Mouse (Mus musculus): ENCODE data around the gene Zc3h14. TPM values are rescaled to one million over a fixed set of nuclear protein-coding genes. Genes with fewer than 3 reads are reported as not detected.

Gene Zc3h14
- polyA plus RNA-seq, 1 experiment from 2014 or later: 128 TPM

DNA sequence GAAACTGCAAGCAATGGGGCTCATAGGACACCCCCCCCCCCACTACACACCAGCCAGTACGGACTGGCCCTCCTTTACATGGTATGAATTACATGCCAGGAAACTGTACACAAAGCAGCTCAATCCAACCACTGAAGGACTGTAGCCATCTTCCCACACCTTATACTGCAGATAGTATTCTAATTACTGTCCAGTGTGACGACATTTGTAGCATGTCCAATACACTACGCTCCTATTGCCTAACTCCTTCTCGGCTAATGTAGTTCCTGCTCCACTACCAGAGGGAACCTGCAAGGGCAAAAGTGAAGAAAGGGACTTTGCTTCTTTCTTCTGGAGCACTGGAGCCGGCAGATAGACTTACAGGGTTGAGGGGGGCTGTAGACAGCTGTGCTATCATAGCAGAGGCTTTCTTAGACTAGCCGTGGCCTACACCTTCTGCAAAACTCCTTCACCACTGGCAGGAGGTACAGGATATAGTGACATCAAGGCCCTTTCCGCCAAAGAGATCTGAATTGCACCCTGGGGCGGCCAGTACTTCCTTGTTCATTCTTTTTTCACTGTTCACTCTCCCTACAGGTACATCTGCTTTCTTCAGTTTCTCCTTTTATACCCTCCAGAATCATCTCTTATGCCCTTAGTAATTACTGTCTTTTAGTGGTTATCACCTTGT lies 86.3 kb downstream of the Zc3h14 start:
- no peaks in the 10 kb centered on the region for H3K9me3 ChIP-seq
- 0 out of 2 replicates have a peak, but pooled peaks cover 2% of the 10 kb centered on the region for H3K36me3 ChIP-seq
- H3K4me3 ChIP-seq: no peak overlapping the region
- no peaks in the 10 kb centered on the region for H3K27me3 ChIP-seq (ENCODE audit: insufficient read depth, poor library complexity, severe bottlenecking)
- 87% methylated on average over 8 of the region's 8 CpGs for whole genome bisulfite sequencing
- no peak overlapping the region for H3K27ac ChIP-seq
- no peak for DNase-seq (ENCODE audit: low spot score)
- H3K4me1 ChIP-seq: peaks cover 11% of the 10 kb centered on the region; the same call in 1 of the 2 replicates

DNA sequence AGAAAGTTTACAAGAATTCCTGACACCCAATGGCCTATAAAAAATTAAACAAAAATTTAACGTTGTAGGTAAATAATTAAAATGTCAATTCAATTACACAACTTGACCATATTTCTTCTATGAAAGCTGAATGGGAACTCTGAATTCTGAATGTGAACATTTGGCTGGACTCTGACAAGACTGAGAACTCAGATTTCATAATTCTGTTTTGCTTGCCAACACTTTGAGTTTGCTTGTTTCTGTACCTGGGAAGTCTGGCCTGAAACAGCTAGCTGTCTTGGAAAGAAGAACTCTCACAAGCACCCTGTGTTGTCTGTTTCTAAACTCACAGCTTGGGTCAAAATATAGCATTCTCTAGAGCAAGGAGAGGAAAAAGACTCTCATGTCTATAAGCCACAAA lies 87.1 kb downstream of the Zc3h14 start:
- peaks cover 11% of the 10 kb centered on the region; the same call in 1 of the 2 replicates for H3K4me1 ChIP-seq
- no peaks in the 10 kb centered on the region for H3K27me3 ChIP-seq (ENCODE audit: insufficient read depth, poor library complexity, severe bottlenecking)
- no peaks in the 10 kb centered on the region for H3K9me3 ChIP-seq
- H3K36me3 ChIP-seq: 0 out of 2 replicates have a peak, but pooled peaks cover 2% of the 10 kb centered on the region
- WGBS: 95% methylated on average over 1 of the region's 1 CpGs
- DNase-seq (ENCODE audit: low spot score): no peak
- no peak overlapping the region for H3K27ac ChIP-seq
- H3K4me3 ChIP-seq: no peak overlapping the region

DNA sequence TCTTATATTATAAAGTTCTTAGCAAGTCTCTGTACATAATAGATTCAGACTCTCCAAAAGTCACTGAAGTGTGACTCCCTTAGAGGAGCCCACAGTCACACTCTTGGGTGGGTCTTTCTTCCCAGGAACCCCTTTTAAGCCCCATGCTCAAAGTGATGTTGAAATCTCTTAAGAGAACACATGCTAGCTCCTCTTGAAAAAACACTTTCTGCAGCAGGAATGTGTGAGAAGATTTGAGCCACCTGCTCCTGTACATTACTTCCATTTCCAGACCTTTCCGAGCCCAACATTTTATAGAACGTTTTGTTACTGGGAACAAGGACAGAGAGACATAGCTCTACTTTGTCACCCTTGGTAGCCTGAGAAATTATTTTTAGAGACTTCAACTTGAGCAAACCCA lies 88.1 kb downstream of the Zc3h14 start:
- Histone ChIP-seq H3K9me3 (no peaks in the 10 kb centered on the region), H3K4me1 (peaks cover 11% of the 10 kb centered on the region; the same call in 1 of the 2 replicates), H3K36me3 (0 out of 2 replicates have a peak, but pooled peaks cover 2% of the 10 kb centered on the region), H3K27ac (no peak overlapping the region), H3K27me3 (ENCODE audit: insufficient read depth, poor library complexity, severe bottlenecking) (no peaks in the 10 kb centered on the region), H3K4me3 (no peak overlapping the region)
- WGBS: 73% methylated on average over 2 of the region's 2 CpGs
- no peak for DNase-seq (ENCODE audit: low spot score)

- WGBS: 85% methylated on average over 2 of the region's 2 CpGs
- Histone ChIP-seq H3K27me3 (ENCODE audit: insufficient read depth, poor library complexity, severe bottlenecking) (no peaks in the 10 kb centered on the region), H3K4me3 (no peak overlapping the region), H3K9me3 (no peaks in the 10 kb centered on the region), H3K4me1 (peaks cover 11% of the 10 kb centered on the region; the same call in 1 of the 2 replicates), H3K36me3 (0 out of 2 replicates have a peak, but pooled peaks cover 2% of the 10 kb centered on the region), H3K27ac (no peak overlapping the region)
- no peak for DNase-seq (ENCODE audit: low spot score)
These were observed 88.7 kb downstream of the Zc3h14 start for GRCm38 (mm10) chr12:98835466-98835865.

Other genes with a start within 250 kb of the Zc3h14 start
- gene Kcnk10, start 168.7 kb upstream of the Zc3h14 start, polyA plus RNA-seq (2016; fragmentation: Nextera tagmentation; extraction: Ambion mirVana): 0.28 and 0.62 TPM in 2 replicates
- 12.2 and 14.2 TPM in 2 replicates for gene Spata7, start 118.8 kb upstream of the Zc3h14 start, polyA plus RNA-seq (2016; fragmentation: Nextera tagmentation; extraction: Ambion mirVana)
- gene Ptpn21, start 9.6 kb upstream of the Zc3h14 start, polyA plus RNA-seq (2016; fragmentation: Nextera tagmentation; extraction: Ambion mirVana): 9.0 and 9.3 TPM in 2 replicates
- gene Eml5, start 154.5 kb downstream of the Zc3h14 start, polyA plus RNA-seq (2016; fragmentation: Nextera tagmentation; extraction: Ambion mirVana): 3.2 and 3.4 TPM in 2 replicates
- gene Ttc8, start 173.6 kb downstream of the Zc3h14 start, polyA plus RNA-seq (2016; fragmentation: Nextera tagmentation; extraction: Ambion mirVana): 17.4 and 23.5 TPM in 2 replicates